ENCODE assay signal across 17 mouse cellular contexts in genomic region chr5:20568421-20568820, GRCm38 (mm10).
DNase-seq lines count a peak whose midpoint lies in the region; ATAC-seq and TF ChIP-seq lines count a peak whose summit lies in the region.
"Had no signal": no experiment of that assay in that cellular context is flagged by ENCODE, and none has a peak within 500 bp of the region (broad histone marks: within the 10 kb centered on the region; RNA-seq: fewer than 3 reads in every experiment).

No protein-coding gene starts in this region.

- peak; percentile 93 for DNase-seq in right cerebral cortex, adult 18-20 months
- DNase-seq in right cerebral cortex, postnatal 4 days, result no peak
- peak; percentile 68 for DNase-seq in layer of hippocampus, adult 11-12 months (ENCODE audit: low spot score)
- peak; percentile 82 to 87 for DNase-seq in left cerebral cortex, adult 9 months (ENCODE audit: low spot score in 2 of 2)
- no peak for DNase-seq in stomach, postnatal 0 days (ENCODE audit: low spot score)
- no peak for DNase-seq in embryo, embryonic 10.5 days (ENCODE audit: low spot score)
- no peak for DNase-seq in thymus, adult 2 months
- DNase-seq in thymus, postnatal 10 days (ENCODE audit: low spot score in 2 of 2), result no peak
- DNase-seq: adrenal gland, postnatal 36 days; cerebellum, adult 2 months; heart, postnatal 4 days; kidney, postnatal 4 days; lung, postnatal 4 days; thymus, postnatal 4 days had no signal

- no peaks in the 10 kb centered on the region for H3K36me3 ChIP-seq in stomach, postnatal 0 days (ENCODE audit: control insufficient read depth, insufficient read depth, low read length)
- H3K36me3 ChIP-seq in thymus, adult 2 months (ENCODE audit: control insufficient read depth, insufficient read depth, low read length), result no peaks in the 10 kb centered on the region
- H3K36me3 ChIP-seq: embryonic facial prominence, embryonic 12.5 days; liver, embryonic 12.5 days had no signal

- H3K4me3 ChIP-seq in stomach, postnatal 0 days (ENCODE audit: low read depth, low read length), result no peak overlapping the region
- H3K4me3 ChIP-seq in thymus, adult 2 months (ENCODE audit: control insufficient read depth, insufficient read depth, low read length), result no peak overlapping the region
- H3K4me3 ChIP-seq: embryonic facial prominence, embryonic 12.5 days; liver, embryonic 12.5 days had no signal

- no peak overlapping the region for H3K27ac ChIP-seq in stomach, postnatal 0 days (replicated peaks)
- no peak overlapping the region for H3K27ac ChIP-seq in thymus, adult 2 months (ENCODE audit: control insufficient read depth, insufficient read depth, low read length)
- H3K27ac ChIP-seq: embryonic facial prominence, embryonic 12.5 days; liver, embryonic 12.5 days had no signal

- no peaks in the 10 kb centered on the region for H3K4me1 ChIP-seq in stomach, postnatal 0 days (replicated peaks; ENCODE audit: control insufficient read depth, insufficient read depth)
- no peaks in the 10 kb centered on the region for H3K4me1 ChIP-seq in thymus, adult 2 months (replicated peaks; ENCODE audit: control insufficient read depth, insufficient read depth, low read length)
- H3K4me1 ChIP-seq: embryonic facial prominence, embryonic 12.5 days; liver, embryonic 12.5 days had no signal

- no peak for TF ChIP-seq POLR2A in thymus, adult 2 months (IDR thresholded peaks at IDR 0.05; ENCODE audit: control insufficient read depth, extremely low read depth, insufficient read depth, low read length, poor library complexity)

- 34% methylated on average over 6 of the region's 6 CpGs for WGBS in stomach, postnatal 0 days
- WGBS in thymus, adult 2 months, result 97% methylated on average over 6 of the region's 6 CpGs

- H3K27me3 ChIP-seq in stomach, postnatal 0 days (ENCODE audit: control insufficient read depth, insufficient read depth, low read length), result no peaks in the 10 kb centered on the region
- H3K27me3 ChIP-seq in thymus, adult 2 months (ENCODE audit: control insufficient read depth, insufficient read depth, low read length), result no peaks in the 10 kb centered on the region
- H3K27me3 ChIP-seq: embryonic facial prominence, embryonic 12.5 days; liver, embryonic 12.5 days had no signal

- no peaks in the 10 kb centered on the region for H3K9me3 ChIP-seq in stomach, postnatal 0 days (ENCODE audit: control insufficient read depth, low read length)
- H3K9me3 ChIP-seq: embryonic facial prominence, embryonic 12.5 days; liver, embryonic 12.5 days had no signal

- no peak overlapping the region for H3K9ac ChIP-seq in stomach, postnatal 0 days (ENCODE audit: low read length)
- H3K9ac ChIP-seq: embryonic facial prominence, embryonic 12.5 days; liver, embryonic 12.5 days had no signal

- 0 out of 2 replicates have a peak, but pooled peaks have one; percentile 35 for ATAC-seq in stomach, postnatal 0 days (ENCODE audit: low FRiP score, low TSS enrichment)
- ATAC-seq: intestine, embryonic 16.5 days; liver, embryonic 12.5 days had no signal

- no peak overlapping the region for H3K4me2 ChIP-seq in stomach, postnatal 0 days (replicated peaks; ENCODE audit: low read depth)
- H3K4me2 ChIP-seq: embryonic facial prominence, embryonic 12.5 days; liver, embryonic 12.5 days had no signal

- TF ChIP-seq CTCF in stomach, postnatal 0 days (IDR thresholded peaks at IDR 0.05; ENCODE audit: low read depth), result no peak
- no peak for TF ChIP-seq CTCF in thymus, adult 2 months (IDR thresholded peaks at IDR 0.05; ENCODE audit: borderline replicate concordance, control insufficient read depth, extremely low read depth, insufficient read depth, low read length, poor library complexity)

- no peak for TF ChIP-seq EP300 in stomach, postnatal 0 days (optimal IDR thresholded peaks at IDR 0.05)

Comparison
In these comparisons a context has a peak if more than half of its experiments do, and no peak if none do; other contexts are left out.
1. DNase-seq: peak in right cerebral cortex, adult 18-20 months (single experiment), layer of hippocampus, adult 11-12 months (single experiment) and left cerebral cortex, adult 9 months (2 of 2); none in right cerebral cortex, postnatal 4 days (single experiment), stomach, postnatal 0 days (single experiment), embryo, embryonic 10.5 days (single experiment), thymus, adult 2 months (single experiment) and thymus, postnatal 10 days (0 of 2).